Mouse (Mus musculus): ENCODE results near the gene Chst2. TPM values are rescaled to one million over a fixed set of nuclear protein-coding genes. Genes with fewer than 3 reads are reported as not detected.

Gene Chst2
- polyA plus RNA-seq (2014; fragmentation: Nextera tagmentation; extraction: Ambion mirVana): 14.8 and 16.0 TPM in 2 replicates

- peak within 1 kb of the TSS; percentile 72 for H3K9ac ChIP-seq
- H3K4me3 ChIP-seq (ENCODE audit: low read depth, low read length): peak within 1 kb of the TSS; percentile 71
- H3K9me3 ChIP-seq (ENCODE audit: low read depth, low read length): no peaks in the 10 kb centered on the region
- peaks cover 11% of the 10 kb centered on the region; the same call in 1 of the 2 replicates for H3K4me1 ChIP-seq (ENCODE audit: insufficient read depth)
- WGBS: under 1% methylated on average over 88 of the region's 102 CpGs
- peak; percentile 25; the same call in 1 of the 2 replicates for TF ChIP-seq CTCF (IDR thresholded peaks at IDR 0.05; ENCODE audit: low read depth)
- DNase-seq (peak; percentile 94), ATAC-seq (ENCODE audit: insufficient read depth) (peak; percentile 95)
- H3K27me3 ChIP-seq (ENCODE audit: insufficient read depth, low read length): peaks cover 28% of the 10 kb centered on the region
- H3K27ac ChIP-seq (ENCODE audit: low read depth): peak within 1 kb of the TSS; percentile 86
- H3K36me3 ChIP-seq (ENCODE audit: insufficient read depth): peaks cover 8% of the 10 kb centered on the region; the same call in 1 of the 2 replicates
- peak within 1 kb of the TSS; percentile 93 for H3K4me2 ChIP-seq
Measured at GRCm38 (mm10) chr9:95406571-95407561, at the start of gene Chst2. Gene Chst2 (minus strand): TSS chr9:95406722.

GRCm38 (mm10) chr9:95451931-95452330 is 45.4 kb upstream of the Chst2 start:
- Histone ChIP-seq H3K9me3 (ENCODE audit: low read depth, low read length) (no peaks in the 10 kb centered on the region), H3K27ac (ENCODE audit: low read depth) (no peak overlapping the region), H3K36me3 (ENCODE audit: insufficient read depth) (peaks cover 13% of the 10 kb centered on the region; the same call in 1 of the 2 replicates), H3K27me3 (ENCODE audit: insufficient read depth, low read length) (no peaks in the 10 kb centered on the region), H3K9ac (no peak overlapping the region), H3K4me1 (ENCODE audit: insufficient read depth) (no peaks in the 10 kb centered on the region), H3K4me3 (ENCODE audit: low read depth, low read length) (no peak overlapping the region), H3K4me2 (no peak overlapping the region)
- ATAC-seq (ENCODE audit: insufficient read depth): peak; percentile 17; the same call in 1 of the 2 replicates
- 44% methylated on average over 3 of the region's 3 CpGs for WGBS
- DNase-seq: peak; percentile 42
- TF ChIP-seq CTCF (IDR thresholded peaks at IDR 0.05; ENCODE audit: low read depth): no peak

- Histone ChIP-seq H3K36me3 (ENCODE audit: insufficient read depth) (0 out of 2 replicates have a peak, but pooled peaks cover under 1% of the 10 kb centered on the region), H3K27ac (ENCODE audit: low read depth) (no peak overlapping the region), H3K9ac (no peak overlapping the region), H3K4me2 (no peak overlapping the region), H3K27me3 (ENCODE audit: insufficient read depth, low read length) (no peaks in the 10 kb centered on the region), H3K4me3 (ENCODE audit: low read depth, low read length) (no peak overlapping the region), H3K9me3 (ENCODE audit: low read depth, low read length) (no peaks in the 10 kb centered on the region), H3K4me1 (ENCODE audit: insufficient read depth) (no peaks in the 10 kb centered on the region)
- DNase-seq (no peak), ATAC-seq (ENCODE audit: insufficient read depth) (no peak)
- TF ChIP-seq CTCF (IDR thresholded peaks at IDR 0.05; ENCODE audit: low read depth): no peak
- 91% methylated on average over 8 of the region's 8 CpGs for WGBS
Measured at GRCm38 (mm10) chr9:95450586-95450985, 44.1 kb upstream of the Chst2 start.

GRCm38 (mm10) chr9:95442321-95442731 is 35.8 kb upstream of the Chst2 start:
- no peaks in the 10 kb centered on the region for H3K27me3 ChIP-seq (ENCODE audit: insufficient read depth, low read length)
- no peaks in the 10 kb centered on the region for H3K36me3 ChIP-seq (ENCODE audit: insufficient read depth)
- H3K27ac ChIP-seq (ENCODE audit: low read depth): no peak overlapping the region
- peak; percentile 68 for DNase-seq
- no peaks in the 10 kb centered on the region for H3K4me1 ChIP-seq (ENCODE audit: insufficient read depth)
- WGBS: 9% methylated on average over 13 of the region's 13 CpGs
- ATAC-seq (ENCODE audit: insufficient read depth): peak; percentile 85
- H3K9ac ChIP-seq: no peak overlapping the region
- peak; percentile 49; the same call in 1 of the 2 replicates for TF ChIP-seq CTCF (IDR thresholded peaks at IDR 0.05; ENCODE audit: low read depth)
- no peak overlapping the region for H3K4me3 ChIP-seq (ENCODE audit: low read depth, low read length)
- H3K9me3 ChIP-seq (ENCODE audit: low read depth, low read length): no peaks in the 10 kb centered on the region
- H3K4me2 ChIP-seq: peak overlapping the region; percentile 52

GRCm38 (mm10) chr9:95437883-95438282 is 31.4 kb upstream of the Chst2 start:
- 68% methylated on average over 9 of the region's 9 CpGs for WGBS

GRCm38 (mm10) chr9:95436294-95436613 is 29.7 kb upstream of the Chst2 start:
- H3K9me3 ChIP-seq (ENCODE audit: low read depth, low read length): no peaks in the 10 kb centered on the region
- no peak for DNase-seq
- no peak for ATAC-seq (ENCODE audit: insufficient read depth)
- H3K4me2 ChIP-seq: no peak overlapping the region
- WGBS: 77% methylated on average over 4 of the region's 4 CpGs
- H3K4me1 ChIP-seq (ENCODE audit: insufficient read depth): no peaks in the 10 kb centered on the region
- no peaks in the 10 kb centered on the region for H3K36me3 ChIP-seq (ENCODE audit: insufficient read depth)
- no peak overlapping the region for H3K9ac ChIP-seq
- H3K4me3 ChIP-seq (ENCODE audit: low read depth, low read length): no peak overlapping the region
- no peaks in the 10 kb centered on the region for H3K27me3 ChIP-seq (ENCODE audit: insufficient read depth, low read length)
- no peak overlapping the region for H3K27ac ChIP-seq (ENCODE audit: low read depth)
- TF ChIP-seq CTCF (IDR thresholded peaks at IDR 0.05; ENCODE audit: low read depth): no peak

More at GRCm38 (mm10) chr9:95437883-95438282, 31.4 kb upstream of the Chst2 start:
- Histone ChIP-seq H3K36me3 (ENCODE audit: insufficient read depth) (no peaks in the 10 kb centered on the region), H3K4me1 (ENCODE audit: insufficient read depth) (no peaks in the 10 kb centered on the region), H3K27me3 (ENCODE audit: insufficient read depth, low read length) (no peaks in the 10 kb centered on the region), H3K4me3 (ENCODE audit: low read depth, low read length) (no peak overlapping the region), H3K27ac (ENCODE audit: low read depth) (no peak overlapping the region), H3K9ac (no peak overlapping the region), H3K9me3 (ENCODE audit: low read depth, low read length) (no peaks in the 10 kb centered on the region), H3K4me2 (no peak overlapping the region)
- DNase-seq (no peak), ATAC-seq (ENCODE audit: insufficient read depth) (no peak)
- no peak for TF ChIP-seq CTCF (IDR thresholded peaks at IDR 0.05; ENCODE audit: low read depth)

Data from lung, embryonic 14.5 days (tissue).